Mouse (Mus musculus) ES-Bruce4 (cell line): ENCODE measurements around the gene Fam107b. TPM values are rescaled to one million over a fixed set of nuclear protein-coding genes. Genes with fewer than 3 reads are reported as not detected.

Experiments
- H3K27ac ChIP-seq: 2 replicates; pipeline ENCODE4 v1.5.1; 2012; ENCODE audit warnings: low read length, inconsistent platforms; ENCODE audit not compliant: insufficient read depth
- H3K27me3 ChIP-seq: 2 replicates; pipeline ENCODE4 v1.6.1; 2012; ENCODE audit warnings: mild to moderate bottlenecking, low read length, inconsistent platforms; ENCODE audit not compliant: control insufficient read depth, poor library complexity, insufficient read depth, severe bottlenecking
- H3K36me3 ChIP-seq: 2 replicates; pipeline ENCODE4 v1.6.1; 2012; ENCODE audit warnings: inconsistent platforms, mild to moderate bottlenecking, low read length, moderate library complexity; ENCODE audit not compliant: control insufficient read depth, poor library complexity, insufficient read depth, severe bottlenecking
- H3K4me1 ChIP-seq: one replicate; pipeline ENCODE4 v1.8.1; 2011; ENCODE audit warnings: low read length; ENCODE audit not compliant: control insufficient read depth, insufficient read depth
- H3K4me3 ChIP-seq: 2 replicates; pipeline ENCODE4 v1.5.1; 2011; ENCODE audit warnings: low read depth, mild to moderate bottlenecking, low read length
- H3K9ac ChIP-seq: 2 replicates; pipeline ENCODE4 v1.6.1; 2012; ENCODE audit warnings: low read depth, mild to moderate bottlenecking, inconsistent platforms; ENCODE audit not compliant: poor library complexity, severe bottlenecking
- H3K9me3 ChIP-seq: replicated peaks from 2 replicates; pipeline ENCODE4 v1.6.1; 2012; ENCODE audit warnings: mild to moderate bottlenecking, low read length, inconsistent platforms; ENCODE audit not compliant: control insufficient read depth, poor library complexity, insufficient read depth, severe bottlenecking
- CTCF ChIP-seq: IDR thresholded peaks from one replicate; pipeline ENCODE4 v1.8.1; 2011; ENCODE audit warnings: low read depth, low read length
- EP300 ChIP-seq: IDR thresholded peaks from 2 replicates; pipeline ENCODE4 v1.6.1; 2011; ENCODE audit warnings: low read depth, low read length; ENCODE audit not compliant: insufficient read depth
- POLR2A ChIP-seq: IDR thresholded peaks from one replicate; pipeline ENCODE4 v1.8.1; 2011; ENCODE audit warnings: low read length; ENCODE audit not compliant: insufficient read depth
- polyA plus RNA-seq: library from polyadenylated mRNA; stranded (reverse); fragments of >200 nt; gene quantifications from 2 replicates; pipeline ENCODE4 v1.2.4, GENCODE M21; 2011; ENCODE audit warnings: low read depth; ENCODE audit not compliant: missing spikeins, insufficient read depth, insufficient read length

Fam107b gene
- polyA plus RNA-seq, 1 experiment = 54.4 TPM

DNA sequence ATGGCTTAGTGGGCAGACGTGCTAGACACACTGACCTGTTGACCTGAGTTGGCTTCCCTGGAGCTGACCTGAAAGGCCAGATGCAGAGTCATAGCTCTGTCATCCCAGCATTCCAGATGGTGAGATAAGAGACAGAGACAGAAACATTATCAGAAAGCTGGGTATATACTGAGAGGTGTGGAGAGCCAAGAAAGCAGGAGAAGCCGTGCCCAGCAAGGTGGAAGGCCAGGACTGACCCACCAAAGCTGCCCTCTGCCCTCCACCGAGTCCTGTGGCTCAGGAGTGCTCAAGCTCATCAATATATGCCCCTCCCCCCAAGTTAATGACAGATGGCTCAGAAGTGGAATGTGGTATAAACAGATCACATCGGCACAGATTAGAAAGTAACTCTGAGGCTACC lies 112.4 kb downstream of the Fam107b start:
- no peaks in the 10 kb centered on the region for H3K27me3 ChIP-seq
- H3K4me1 ChIP-seq = no peaks in the 10 kb centered on the region
- no peak overlapping the region for H3K27ac ChIP-seq
- H3K9ac ChIP-seq = no peak overlapping the region
- no peak for TF ChIP-seq CTCF
- no peak for TF ChIP-seq EP300
- no peak for TF ChIP-seq POLR2A
- H3K36me3 ChIP-seq = no peaks in the 10 kb centered on the region
- H3K4me3 ChIP-seq = no peak overlapping the region
- no peaks in the 10 kb centered on the region for H3K9me3 ChIP-seq

DNA sequence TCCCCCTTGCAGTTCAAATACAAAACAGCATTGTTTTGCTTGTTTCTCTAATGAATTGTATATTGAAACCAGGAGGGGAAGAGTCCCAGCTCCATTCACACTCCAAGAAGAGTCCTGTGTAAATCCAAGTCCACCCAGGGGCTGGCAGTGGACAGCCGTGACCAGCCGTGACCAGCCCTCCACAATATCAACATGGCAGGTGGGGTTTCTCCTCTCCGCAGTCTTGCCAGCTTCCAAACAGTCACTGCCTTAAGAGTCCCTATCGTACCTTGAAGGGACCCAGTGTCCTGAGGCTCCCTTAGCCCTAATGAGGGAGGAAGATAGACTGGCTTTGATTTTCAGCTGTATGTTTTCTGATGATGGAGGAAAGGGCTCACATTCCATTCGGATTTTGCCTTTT lies 113.1 kb downstream of the Fam107b start:
- Histone ChIP-seq H3K9me3 (no peaks in the 10 kb centered on the region), H3K36me3 (no peaks in the 10 kb centered on the region), H3K9ac (no peak overlapping the region), H3K27me3 (no peaks in the 10 kb centered on the region), H3K27ac (no peak overlapping the region), H3K4me3 (no peak overlapping the region), H3K4me1 (no peaks in the 10 kb centered on the region)
- TF ChIP-seq EP300 (no peak), CTCF (no peak), POLR2A (no peak)

DNA sequence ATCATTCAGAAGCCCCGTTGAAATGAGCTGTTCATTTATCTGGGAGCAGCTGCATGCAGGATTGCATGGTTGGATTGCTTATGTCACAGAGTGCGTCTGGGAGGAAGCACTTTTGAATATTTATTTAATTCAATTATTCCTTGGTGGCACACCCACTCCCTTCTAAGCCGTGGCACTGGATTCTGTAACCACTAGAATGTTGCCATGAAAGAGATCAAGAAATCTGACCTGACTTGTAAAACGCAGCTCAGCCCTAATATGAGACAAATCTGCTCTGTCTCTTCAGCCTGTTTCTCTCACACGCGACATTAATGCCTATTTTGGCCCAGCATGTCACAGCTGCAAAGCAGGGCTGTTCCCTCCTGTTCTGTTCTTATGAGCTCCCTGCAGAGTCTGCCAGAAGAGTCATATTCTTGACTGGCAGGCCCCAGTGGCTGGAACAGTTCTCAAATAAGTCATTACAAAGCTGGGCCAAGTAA lies 113.5 kb downstream of the Fam107b start:
- Histone ChIP-seq H3K9me3 (no peaks in the 10 kb centered on the region), H3K4me1 (no peaks in the 10 kb centered on the region), H3K36me3 (no peaks in the 10 kb centered on the region), H3K27ac (no peak overlapping the region), H3K4me3 (no peak overlapping the region), H3K27me3 (no peaks in the 10 kb centered on the region), H3K9ac (no peak overlapping the region)
- TF ChIP-seq EP300 (no peak), POLR2A (no peak), CTCF (no peak)

DNA sequence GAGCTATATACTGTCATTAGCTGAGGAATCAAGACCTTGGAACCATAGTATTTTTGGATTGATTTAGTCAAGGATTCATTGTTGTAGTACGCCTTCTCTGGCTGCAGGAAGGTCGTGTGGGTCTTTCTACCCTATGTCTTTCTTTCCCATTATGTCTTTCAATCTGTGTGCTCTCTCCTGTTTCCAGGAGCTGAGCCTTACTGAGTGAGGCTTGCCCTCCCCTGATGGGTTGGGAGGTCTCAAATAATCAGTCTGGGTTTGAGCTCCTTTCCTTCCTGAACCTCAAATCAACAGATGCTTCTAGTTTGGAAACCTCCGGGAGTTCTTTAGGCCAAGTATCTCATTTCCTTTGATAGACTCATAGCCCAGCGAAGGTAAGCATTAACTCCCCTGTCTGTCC lies 119.9 kb downstream of the Fam107b start:
- no peaks in the 10 kb centered on the region for H3K27me3 ChIP-seq

DNA sequence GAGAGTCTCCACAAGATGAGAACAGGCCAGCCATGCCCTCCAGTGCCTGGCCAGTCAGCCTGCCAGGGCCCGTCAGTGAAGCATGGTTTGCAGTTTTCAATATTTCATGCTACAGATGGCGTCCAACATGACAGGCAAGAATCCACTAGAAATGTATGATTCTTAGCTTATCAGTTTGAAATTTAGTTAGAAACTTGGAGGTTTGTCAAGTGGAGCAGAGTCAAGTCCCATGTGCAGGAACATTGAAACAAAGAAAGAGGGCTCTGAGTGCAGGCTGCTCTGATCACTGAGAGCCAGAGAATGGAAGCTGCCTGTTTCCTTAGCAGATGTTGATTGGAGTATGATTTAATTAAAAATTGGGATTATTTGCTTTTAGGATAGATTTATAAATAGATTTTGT lies 122.5 kb downstream of the Fam107b start:
- H3K4me3 ChIP-seq = no peak overlapping the region
- H3K27me3 ChIP-seq = no peaks in the 10 kb centered on the region
- no peak overlapping the region for H3K27ac ChIP-seq
- TF ChIP-seq POLR2A (no peak), CTCF (no peak), EP300 (no peak)
- no peaks in the 10 kb centered on the region for H3K9me3 ChIP-seq
- H3K4me1 ChIP-seq = no peaks in the 10 kb centered on the region
- no peak overlapping the region for H3K9ac ChIP-seq
- no peaks in the 10 kb centered on the region for H3K36me3 ChIP-seq

More for the DNA sequence above, 119.9 kb downstream of the Fam107b start:
- no peak overlapping the region for H3K27ac ChIP-seq
- no peak overlapping the region for H3K4me3 ChIP-seq
- no peaks in the 10 kb centered on the region for H3K36me3 ChIP-seq
- no peaks in the 10 kb centered on the region for H3K9me3 ChIP-seq
- TF ChIP-seq POLR2A (no peak), CTCF (no peak), EP300 (no peak)
- H3K4me1 ChIP-seq = no peaks in the 10 kb centered on the region
- no peak overlapping the region for H3K9ac ChIP-seq

DNA sequence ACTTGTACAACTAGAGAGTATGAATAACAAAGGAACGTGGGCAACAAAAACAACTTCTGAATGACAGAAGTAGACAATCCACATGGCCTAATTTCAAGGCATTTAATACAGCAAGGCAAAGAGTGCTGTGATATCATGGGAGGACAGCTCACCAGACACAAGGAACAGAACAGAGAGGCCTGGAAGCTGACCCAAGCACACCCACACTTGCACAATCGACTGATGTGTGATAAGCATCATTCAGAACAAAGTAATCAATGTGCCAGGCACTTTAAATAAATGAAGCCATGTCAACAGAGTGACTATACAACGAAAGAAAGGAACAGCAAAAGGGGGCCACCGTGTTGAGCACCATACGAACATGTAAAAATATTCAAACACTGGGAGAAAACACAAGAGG lies 125.6 kb downstream of the Fam107b start:
- TF ChIP-seq POLR2A (no peak), CTCF (no peak), EP300 (no peak)
- Histone ChIP-seq H3K9ac (no peak overlapping the region), H3K4me3 (no peak overlapping the region), H3K9me3 (no peaks in the 10 kb centered on the region), H3K27me3 (no peaks in the 10 kb centered on the region), H3K27ac (no peak overlapping the region), H3K36me3 (no peaks in the 10 kb centered on the region), H3K4me1 (no peaks in the 10 kb centered on the region)
